Mouse (Mus musculus): ENCODE measurements around the gene Ndufa5.

Ndufa5 gene

DNA sequence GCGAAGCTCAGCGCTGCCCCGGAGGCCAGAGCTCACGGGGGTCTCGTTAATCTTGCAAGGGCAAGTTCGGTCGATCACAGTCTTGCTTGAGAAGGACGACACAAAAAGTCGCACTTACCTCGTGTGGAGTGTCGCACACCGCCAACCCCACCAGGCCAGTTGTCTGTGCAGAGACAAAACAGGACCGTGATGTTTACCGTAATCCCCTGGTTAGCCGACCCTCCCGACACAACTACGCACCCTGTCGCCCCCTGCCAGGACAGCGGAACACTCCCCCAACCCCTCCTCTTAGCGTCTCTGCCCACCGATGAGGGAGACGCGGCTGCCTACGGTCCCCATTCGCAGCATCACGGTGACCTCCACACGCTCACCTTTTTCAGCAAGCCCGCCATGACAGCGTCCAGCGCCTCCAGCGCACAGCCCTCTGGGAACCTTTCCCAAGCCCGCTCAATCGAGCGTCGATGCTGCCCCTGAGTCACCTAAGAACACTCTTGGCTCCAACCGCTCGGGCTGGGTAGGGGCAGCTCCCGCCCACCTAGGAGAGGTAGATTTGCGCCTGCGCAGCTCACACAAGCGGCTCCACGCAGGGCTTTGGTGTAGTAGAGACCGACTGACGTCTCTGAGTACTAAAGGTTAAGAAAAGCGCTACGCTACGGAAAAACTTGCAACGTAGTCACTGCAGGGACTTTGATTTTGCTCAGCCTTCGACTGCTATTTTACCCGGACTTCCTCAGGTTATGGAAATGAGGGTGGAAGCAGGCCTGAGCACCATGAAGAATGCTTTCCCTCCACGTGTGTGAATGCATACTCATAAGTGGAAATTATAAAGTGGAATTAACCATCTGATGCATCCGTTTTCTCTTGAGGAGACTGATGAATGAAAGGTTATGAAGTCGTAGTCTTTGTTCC, at the start of gene Ndufa5:
Gene Ndufa5, minus strand, starts transcription at position 859 of the 909 bp plus-strand sequence.
- DNase-seq (ENCODE audit: low spot score in 2 of 2): peak; percentile 91 to 93

DNA sequence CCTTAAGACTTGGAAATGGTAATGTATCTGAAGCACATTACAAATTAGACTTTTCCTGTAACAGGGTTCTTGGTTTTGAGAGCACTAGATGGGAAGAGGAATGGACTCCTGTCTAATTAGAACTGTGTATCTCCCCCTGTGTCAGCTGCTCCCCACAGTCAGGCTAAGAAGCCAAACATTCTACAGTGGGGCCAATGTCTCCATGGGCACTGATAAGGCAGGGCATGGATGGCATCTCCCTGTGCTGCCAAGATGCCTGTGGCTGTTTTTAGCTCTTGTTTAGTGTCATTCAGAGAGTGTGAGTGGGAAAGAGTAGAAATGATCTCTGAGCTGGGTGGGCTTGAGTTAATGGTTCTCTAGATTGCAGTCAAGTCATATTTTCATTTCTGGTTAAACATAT, 45.5 kb upstream of the Ndufa5 start:
- DNase-seq (ENCODE audit: low spot score in 2 of 2): peak; percentile 73 to 74

DNA sequence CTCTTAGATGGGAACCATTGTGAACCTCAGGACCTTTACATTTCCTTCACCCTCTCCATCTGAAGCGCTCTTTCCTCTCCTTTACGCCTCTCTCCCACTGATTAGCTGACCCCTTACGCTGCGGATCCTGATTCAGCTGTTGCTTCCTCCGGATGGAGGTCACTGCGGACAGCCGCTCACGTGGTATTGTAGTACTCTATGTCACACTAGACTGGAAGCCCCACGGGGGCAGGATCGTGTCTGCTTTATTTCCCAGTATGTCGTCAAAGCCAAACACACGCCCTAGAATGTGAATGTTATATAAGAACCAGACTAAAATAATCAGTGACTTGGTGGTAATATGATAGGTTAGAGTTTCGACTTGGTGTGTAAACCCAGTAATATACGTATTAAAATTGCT, 44.6 kb upstream of the Ndufa5 start:
- peak in 1 of 2 experiments; percentile 34 for DNase-seq (ENCODE audit: low spot score in 2 of 2)

DNA sequence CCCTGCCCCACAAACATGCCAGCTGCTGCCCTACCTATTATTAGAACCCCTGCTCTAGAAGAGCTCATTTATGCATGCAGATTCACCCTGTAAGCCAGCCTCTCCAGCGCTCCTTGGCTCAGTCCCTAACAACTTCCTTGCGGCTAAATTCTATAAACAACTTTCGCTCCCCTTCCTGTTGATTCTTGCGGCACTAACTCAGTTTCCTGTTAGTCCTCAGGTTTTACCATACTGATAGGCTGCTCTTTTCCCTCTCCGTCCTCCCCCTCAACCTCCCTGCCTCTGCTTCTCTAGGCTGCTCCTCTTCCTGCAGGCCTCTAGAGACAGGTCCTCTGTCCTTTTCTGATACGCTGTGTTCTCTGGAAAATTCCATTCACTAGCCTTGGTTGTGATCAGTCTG, 43.3 kb upstream of the Ndufa5 start:
- peak; percentile 61 to 74 for DNase-seq (ENCODE audit: low spot score in 2 of 2)

DNA sequence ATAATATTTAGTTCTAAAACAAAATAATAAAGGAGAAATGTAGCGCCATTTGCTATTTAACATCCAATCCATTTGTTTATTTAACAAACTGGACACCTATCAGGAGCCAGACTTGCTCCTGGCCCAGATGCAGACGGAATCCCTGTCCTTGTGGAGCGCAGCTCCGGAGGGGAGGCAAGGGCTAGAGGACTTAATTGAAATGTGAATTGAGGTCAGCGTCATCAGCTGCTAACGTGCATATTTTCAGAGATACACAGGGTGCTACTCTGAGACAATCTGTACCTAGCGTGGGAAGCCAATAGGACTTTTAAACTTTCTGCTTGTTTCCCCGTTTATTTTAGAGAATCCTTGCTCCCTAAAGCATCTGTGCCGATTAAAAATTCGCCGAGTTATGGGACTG, 42.5 kb upstream of the Ndufa5 start:
- DNase-seq (ENCODE audit: low spot score in 2 of 2): peak in 1 of 2 experiments; percentile 50

DNA sequence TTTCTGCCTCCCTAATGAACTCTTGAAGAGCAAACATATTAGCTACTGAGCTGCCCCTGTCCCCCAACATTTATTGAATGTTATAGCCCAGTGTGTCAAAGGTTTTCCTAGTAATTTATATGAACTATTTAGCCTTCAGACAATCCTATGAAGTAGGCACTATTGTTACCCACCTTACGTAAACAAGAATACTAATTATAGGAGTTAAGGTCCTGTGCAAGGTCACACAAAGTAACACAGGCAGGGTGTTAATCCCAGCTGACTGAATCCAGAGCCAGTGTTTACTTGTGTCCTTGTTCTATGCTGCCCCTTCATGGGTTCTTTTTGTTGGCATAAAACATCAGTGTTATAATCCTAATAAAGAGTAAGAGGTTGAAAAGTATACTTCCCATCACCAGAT, 41.9 kb upstream of the Ndufa5 start:
- DNase-seq (ENCODE audit: low spot score in 2 of 2): no peak

DNA sequence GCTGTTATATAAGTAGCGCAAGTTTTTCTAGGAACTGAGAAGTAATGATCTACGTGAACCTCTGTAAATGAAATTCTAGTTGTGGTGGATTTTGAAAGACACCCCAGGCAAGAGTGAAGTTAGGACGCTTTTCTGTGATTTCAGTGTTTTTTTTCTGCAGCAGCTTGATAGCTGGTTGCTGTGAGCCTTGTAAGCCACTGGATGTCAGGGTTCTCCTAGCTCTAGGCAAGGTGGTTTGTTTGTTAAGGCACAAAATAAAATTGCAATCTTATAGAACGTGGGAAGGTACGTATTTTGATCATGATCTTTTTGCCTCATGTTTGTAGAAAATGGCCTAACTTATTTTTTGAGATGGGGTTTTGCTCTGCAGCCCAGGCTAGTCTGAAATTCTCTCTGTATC, 41.1 kb upstream of the Ndufa5 start:
- no peak for DNase-seq (ENCODE audit: low spot score in 2 of 2)

DNA sequence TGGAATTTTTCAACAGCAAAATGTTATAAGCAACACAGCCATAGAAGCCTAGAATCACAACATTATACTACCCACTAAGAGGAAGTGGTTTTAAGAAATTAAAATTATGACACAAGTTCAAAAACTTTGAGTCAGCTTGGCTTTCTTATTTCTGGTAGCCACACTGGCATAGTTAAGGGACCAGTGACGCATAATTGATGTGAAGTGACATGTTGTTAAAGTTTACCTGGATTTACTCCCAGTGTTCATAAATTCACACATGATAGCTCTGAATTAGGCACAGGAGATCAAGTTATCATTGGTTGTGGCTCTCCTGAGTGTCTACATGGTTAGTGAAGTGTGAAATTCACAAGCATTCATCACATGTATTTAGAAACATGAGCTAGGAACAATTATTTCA, 37.1 kb upstream of the Ndufa5 start:
- DNase-seq (ENCODE audit: low spot score in 2 of 2): no peak

DNA sequence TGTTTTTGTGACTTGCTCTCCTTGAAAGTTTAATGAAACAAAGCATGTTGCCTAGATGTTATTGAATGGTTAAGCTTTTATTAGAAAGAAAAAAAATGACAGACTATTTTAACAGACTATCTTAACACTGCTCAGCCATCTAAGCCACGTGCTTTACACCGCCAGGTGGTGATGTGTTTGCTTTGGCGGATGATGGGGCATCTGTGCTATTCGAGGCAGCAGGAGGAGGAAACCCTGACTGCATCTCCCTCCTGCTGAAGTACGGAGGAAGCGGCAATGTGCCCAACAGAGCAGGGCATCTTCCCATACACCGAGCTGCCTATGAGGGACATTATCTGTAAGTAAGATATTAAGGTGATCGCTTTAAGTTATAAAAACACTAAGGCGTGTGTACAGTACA, 36.3 kb upstream of the Ndufa5 start:
- no peak for DNase-seq (ENCODE audit: low spot score in 2 of 2)

DNA sequence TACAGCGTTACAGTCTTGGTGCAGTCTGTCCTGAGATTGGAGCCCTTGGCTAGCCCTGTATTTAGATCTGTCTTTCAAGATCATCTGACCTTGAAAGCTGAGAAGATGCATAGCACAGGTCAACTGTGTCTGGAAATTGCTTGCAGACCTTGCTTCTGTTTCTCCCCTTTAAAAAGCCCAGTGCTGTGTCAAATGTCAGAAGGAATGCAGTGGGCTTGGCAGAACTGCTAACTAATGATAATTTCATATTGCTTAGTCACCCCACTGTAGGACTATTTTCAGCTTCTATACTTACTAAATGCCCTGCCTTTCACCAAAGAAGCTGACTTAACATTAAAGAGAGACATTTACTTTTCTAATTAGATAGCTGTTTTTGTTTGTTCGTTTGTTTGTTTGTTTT, 27.7 kb upstream of the Ndufa5 start:
- DNase-seq (ENCODE audit: low spot score in 2 of 2): no peak

DNA sequence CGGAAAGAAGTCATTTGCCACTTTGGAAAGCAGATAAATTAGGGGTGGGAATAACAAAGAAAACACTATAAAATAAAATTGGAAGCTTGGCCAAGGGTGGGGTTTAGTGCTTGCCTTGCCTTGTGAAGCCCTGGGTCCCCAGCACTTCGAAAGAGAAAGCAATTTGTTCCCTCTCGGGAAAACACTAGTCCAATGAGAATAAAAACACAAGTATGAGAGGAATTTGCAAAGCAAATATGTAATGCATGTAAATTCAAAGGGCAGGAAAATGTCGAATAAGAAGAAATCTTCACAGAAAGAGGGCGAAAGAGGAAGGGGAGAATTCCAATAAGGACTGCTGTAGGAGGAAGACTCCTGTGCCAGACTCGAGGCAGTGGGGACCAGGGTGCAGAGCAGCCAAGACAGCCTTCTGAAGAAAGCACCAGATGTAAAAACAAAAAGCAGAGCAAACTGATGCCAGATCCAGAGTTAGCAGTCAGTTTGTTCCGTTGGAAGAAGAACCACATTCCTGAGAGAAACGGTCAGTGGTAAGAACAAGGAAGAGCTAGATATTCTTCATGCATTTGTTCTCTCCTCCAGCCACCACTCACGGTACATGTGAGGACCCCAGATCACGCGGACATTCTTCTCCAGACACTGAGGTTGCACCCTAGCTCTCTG, 26.7 kb upstream of the Ndufa5 start:
- peak; percentile 60 to 71 for DNase-seq (ENCODE audit: low spot score in 2 of 2)

DNA sequence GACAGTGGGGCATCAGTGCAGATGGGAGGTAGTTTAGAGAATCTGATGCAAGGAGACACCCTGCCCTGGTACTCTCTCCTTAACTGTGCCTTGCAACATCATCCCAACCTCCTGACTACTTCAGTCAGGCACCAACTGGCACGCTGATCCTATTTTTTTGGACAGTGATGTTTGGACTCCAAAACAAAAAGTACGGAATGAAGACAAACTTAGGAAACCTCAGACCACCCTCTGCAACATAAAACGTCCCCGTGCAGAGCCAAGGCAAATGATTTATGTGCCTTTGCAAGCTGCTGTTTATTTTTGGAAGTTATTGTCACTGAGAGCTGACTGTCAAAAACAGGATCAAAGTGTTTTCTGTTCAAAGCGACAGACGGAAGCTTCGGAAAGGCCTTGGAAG, 24.2 kb upstream of the Ndufa5 start:
- no peak for DNase-seq (ENCODE audit: low spot score in 2 of 2)

DNA sequence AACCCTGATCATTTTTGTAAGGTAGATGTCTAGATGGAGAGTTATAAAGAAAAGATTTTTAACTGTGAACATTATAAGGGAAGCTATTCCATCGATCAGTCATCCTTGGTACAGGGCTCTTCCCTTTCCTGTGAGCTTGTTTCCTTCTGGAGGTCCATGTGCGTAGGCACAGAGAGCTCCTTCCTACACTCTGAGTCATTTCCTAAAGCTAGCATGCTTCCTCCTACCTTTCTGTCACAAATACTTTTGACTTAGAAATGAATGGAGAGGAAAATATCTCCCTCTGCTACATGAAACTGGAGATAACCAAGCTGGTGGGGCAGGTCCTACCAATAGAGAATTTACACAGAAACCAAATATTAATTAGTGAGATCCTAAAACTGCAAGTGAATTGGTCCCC, 22.0 kb upstream of the Ndufa5 start:
- no peak for DNase-seq (ENCODE audit: low spot score in 2 of 2)

DNA sequence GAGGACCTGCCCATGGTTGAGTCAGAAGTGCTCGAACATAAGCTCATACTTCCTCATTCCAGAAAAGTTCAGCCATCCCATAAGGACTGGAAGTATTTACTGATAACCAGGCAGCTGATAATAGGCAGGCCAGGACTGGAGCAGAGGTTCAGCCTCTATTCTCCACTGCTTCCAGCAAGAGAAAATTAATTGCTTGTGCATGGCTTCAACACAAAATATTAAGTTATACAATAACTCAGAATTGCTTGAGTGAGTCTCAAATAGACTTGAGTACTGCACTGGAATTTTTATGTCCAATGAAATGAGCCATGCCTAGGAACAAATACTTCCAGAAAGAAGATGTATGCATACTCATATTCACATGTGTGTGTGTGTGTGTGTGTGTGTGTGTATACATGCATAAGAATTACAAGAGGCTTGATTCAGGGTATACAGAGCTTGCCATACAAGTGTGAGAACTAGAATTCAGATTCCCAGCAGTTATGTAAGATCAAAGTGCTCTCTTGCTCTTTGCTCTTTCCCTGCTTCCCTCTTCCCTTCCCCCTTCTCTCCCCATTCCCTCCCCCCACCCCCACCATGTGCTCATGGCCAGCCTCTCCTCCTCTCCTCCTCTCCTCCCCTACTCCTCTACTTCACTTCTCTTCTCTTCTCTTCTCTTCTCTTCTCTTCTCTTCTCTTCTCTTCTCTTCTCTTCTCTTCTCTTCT, 19.1 kb upstream of the Ndufa5 start:
- DNase-seq (ENCODE audit: low spot score in 2 of 2): no peak

DNA sequence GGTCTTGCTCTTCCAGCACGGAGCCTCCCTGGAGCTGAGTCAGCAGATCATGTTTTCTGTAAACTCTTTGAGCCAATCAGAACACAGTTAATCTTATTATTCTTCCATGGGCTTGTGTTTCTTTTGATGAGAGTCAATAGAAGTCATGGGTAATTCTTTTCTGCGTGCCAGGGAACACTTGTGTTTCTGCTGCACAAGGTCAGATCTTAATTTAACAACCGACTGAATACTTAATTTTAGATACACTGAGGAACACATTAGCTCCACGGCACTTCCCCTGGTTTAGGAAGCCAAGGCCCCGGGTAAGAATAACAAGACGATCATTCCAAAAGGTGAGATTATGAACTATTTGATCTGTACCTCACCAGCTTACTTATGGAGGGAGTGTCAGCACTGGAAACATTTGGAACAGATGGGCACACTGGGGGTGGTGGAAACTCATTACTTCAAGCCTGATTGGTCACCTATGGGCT, 15.3 kb upstream of the Ndufa5 start:
- peak; percentile 70 to 77 for DNase-seq (ENCODE audit: low spot score in 2 of 2)

DNA sequence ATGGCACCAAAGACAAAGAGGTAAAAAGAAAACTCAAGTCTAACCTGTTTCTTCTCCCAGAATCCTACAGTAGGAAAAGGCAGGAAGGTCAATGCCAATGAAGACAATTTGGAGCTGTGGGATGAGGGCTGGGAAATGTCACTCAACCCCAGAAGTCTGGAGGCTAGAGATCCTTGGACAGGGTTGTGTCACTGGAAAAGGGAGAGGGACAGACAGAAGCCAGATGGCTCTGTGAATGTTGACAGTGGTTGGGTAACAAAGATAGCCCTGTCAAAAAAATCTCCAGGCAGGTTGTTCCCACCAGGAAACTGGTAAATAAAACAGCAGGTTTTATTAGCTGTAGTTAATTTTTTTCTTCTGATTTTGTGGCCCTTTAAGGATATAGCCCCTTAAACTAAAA, 14.6 kb upstream of the Ndufa5 start:
- peak; percentile 61 to 70 for DNase-seq (ENCODE audit: low spot score in 2 of 2)

DNA sequence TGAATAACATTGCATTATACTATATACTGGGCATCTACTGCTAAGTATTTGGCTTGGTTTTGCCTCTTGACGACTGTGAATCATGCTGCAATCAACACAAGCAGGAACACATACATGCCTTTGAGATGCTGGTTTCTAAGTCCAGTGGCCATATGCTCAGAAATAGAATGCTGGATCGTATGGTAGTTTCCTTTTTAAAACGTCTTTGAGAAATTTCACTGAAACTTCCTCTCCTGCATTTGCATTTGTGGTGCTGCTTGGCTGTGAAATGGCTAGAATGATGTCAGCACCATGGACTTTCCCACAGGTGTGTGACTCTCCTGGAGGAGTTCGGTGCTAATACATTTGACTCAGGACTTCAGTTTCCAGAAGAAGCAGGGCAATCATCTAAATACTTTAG, 12.3 kb upstream of the Ndufa5 start:
- no peak for DNase-seq (ENCODE audit: low spot score in 2 of 2)

DNA sequence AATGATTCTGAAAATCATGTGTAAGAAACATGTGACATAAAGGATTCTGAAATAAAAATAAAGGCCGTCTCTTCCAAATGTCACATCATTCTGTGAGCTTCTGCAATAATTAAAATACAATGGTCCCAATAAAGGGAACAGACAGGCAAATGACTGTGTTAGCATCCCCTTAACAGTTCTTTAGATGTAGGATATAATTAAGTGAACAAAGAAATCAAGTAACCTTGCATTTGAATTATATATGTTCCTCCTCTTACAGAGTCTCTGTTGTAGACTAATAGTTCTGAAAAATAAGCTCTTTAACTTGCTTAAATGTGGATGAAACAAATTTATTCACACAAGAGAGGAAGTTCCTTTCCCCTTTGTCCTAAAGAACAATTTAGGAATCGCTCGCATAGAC, 10.6 kb upstream of the Ndufa5 start:
- no peak for DNase-seq (ENCODE audit: low spot score in 2 of 2)

DNA sequence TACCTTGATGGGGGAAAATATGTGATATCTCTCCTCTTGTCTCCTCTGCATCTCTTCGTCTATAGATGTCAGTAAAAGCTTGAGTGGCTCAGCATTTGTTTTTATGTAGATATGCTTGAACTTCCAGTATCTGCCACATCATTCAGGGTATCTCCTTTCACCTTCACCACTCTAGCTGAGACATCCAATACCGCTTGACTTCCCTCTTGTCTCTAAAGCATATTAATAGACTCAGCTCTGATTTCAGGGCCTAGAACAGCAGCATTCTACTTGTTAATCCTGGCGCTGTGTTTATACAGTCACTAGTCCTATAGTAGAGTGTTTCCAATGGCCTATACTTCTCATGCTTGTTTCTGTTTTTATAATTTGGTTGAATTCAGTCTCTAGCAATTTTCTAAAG, 5.0 kb upstream of the Ndufa5 start:
- no peak for DNase-seq (ENCODE audit: low spot score in 2 of 2)

DNA sequence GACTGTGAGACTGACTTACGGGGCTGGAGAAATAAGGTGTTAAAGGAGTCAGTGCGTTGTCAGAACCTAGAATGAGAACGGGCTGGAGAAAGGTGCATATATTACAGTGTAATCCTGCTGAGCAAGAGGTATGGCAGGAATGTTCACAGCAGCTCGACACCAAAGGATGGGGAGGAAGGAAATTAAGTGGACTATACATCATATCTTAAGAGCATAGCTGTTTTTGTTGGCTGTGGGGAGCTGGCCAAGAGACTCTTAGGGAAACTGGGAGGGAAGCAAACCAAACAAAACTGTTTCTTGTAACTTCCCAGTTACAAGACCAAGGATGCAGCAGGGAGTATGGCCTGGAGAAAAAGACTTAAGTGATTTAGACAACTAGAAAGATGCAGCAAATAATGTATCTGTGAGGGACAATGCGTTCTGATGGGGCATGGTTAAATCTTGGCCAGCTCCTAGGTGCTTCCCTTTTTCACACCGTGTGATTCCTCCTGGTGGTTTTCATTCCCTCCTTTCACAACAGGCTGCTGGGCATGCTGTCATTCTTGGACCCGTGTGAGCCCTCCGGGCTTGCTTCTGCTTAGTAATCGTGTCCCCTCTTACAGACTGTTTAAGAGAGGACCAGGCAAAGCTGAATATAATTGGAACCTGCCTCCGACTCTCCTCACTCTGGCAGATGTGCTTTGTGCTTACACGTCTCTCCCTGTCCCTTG, 3.1 kb upstream of the Ndufa5 start:
- DNase-seq (ENCODE audit: low spot score in 2 of 2): peak in 1 of 2 experiments; percentile 42

DNA sequence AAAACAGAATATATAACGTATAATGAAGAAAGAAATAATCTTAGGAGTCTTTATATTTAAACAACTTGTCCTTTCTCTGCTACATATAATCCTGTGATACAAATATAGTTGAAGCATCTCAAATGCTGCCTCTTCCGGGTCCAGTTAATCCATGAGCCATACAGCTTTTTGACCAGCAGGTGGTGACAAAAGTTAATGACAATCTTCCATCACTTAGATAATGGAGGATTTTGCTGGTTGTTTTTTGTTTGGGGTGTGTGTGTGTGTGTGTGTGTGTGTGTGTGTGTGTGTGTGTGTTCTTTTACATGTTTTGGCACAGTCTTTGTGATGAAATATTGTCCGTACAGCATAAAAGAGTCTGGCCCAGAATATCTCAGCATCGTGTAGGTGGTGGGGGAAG, 2.4 kb upstream of the Ndufa5 start:
- DNase-seq (ENCODE audit: low spot score in 2 of 2): peak in 1 of 2 experiments; percentile 60

DNA sequence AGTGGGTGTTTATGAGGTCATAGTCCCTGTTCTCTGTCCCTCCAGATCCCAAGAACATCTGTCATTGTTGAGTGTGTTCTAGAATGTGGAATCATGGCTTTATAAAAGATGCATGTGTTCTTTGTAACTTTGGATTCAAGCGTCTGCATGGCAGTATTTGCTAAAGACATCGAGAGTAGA, 141 bp upstream of the Ndufa5 start, which contains the start of gene Asb15:
Gene Asb15, plus strand, starts transcription at position 81 of the 180 bp plus-strand sequence.
- no peak for DNase-seq (ENCODE audit: low spot score in 2 of 2)

Data from heart, adult 9 months (tissue).